ENCODE assay signal across 8 mouse cellular contexts in the genomic region with DNA sequence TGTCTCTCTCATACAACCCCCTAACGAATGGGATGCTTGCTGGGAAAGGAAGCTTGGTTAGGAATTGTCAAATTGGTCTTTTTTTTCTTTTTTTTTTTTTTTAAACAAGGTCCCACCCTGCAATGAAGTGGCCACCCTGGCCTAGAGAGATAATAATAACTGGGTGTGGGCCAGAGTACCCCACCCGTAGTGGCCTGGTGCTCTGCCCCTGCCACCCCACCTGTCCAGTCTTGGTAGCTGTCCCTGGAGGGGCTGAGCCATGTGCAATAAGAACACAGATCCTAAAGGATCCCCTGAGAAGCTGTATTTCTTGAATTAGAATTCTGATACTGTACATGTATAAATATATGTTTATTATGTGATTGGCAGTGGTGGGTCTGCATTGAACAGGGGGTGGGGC. TPM values are rescaled to one million over a fixed set of nuclear protein-coding genes. Genes with fewer than 3 reads are reported as not detected.
DNase-seq lines count a peak whose midpoint lies in the region; ATAC-seq lines count a peak whose summit lies in the region.

No protein-coding gene starts in this region.

- H3K4me2 ChIP-seq in lung, embryonic 15.5 days = peak overlapping the region; percentile 46
- H3K4me2 ChIP-seq in limb, embryonic 12.5 days = peak overlapping the region; percentile 46
- no peak overlapping the region; the same call in 1 of the 2 replicates for H3K4me2 ChIP-seq in neural tube, embryonic 14.5 days (ENCODE audit: low read depth, low read length)

- no peaks in the 10 kb centered on the region for H3K9me3 ChIP-seq in lung, embryonic 15.5 days
- H3K9me3 ChIP-seq in limb, embryonic 12.5 days = no peaks in the 10 kb centered on the region
- H3K9me3 ChIP-seq in neural tube, embryonic 14.5 days (ENCODE audit: control insufficient read depth, low read length) = no peaks in the 10 kb centered on the region

- no peak overlapping the region for H3K4me3 ChIP-seq in lung, embryonic 15.5 days
- no peak overlapping the region for H3K4me3 ChIP-seq in limb, embryonic 12.5 days (replicated peaks)
- H3K4me3 ChIP-seq in neural tube, embryonic 14.5 days (ENCODE audit: low read depth, low read length) = no peak overlapping the region

- peaks cover 58% of the 10 kb centered on the region for H3K4me1 ChIP-seq in lung, embryonic 15.5 days
- peaks cover 72% of the 10 kb centered on the region for H3K4me1 ChIP-seq in limb, embryonic 12.5 days (replicated peaks)
- H3K4me1 ChIP-seq in neural tube, embryonic 14.5 days (ENCODE audit: control insufficient read depth, insufficient read depth, low read length) = peaks cover 46% of the 10 kb centered on the region

- H3K9ac ChIP-seq in lung, embryonic 15.5 days = 0 out of 2 replicates have a peak overlapping the region, but pooled peaks have one; percentile 21
- H3K9ac ChIP-seq in limb, embryonic 12.5 days (replicated peaks) = peak overlapping the region; percentile 55; the same call in 1 of the 2 replicates
- H3K9ac ChIP-seq in neural tube, embryonic 14.5 days (replicated peaks; ENCODE audit: low read depth, low read length) = peak overlapping the region; percentile 49

- ATAC-seq in lung, embryonic 15.5 days (ENCODE audit: borderline replicate concordance, extremely low read depth, low FRiP score, low TSS enrichment) = peak; percentile 2; the same call in 1 of the 2 replicates
- ATAC-seq in erythroblast, adult 5-6 weeks (replicated peaks; ENCODE audit: low FRiP score, poor library complexity, severe bottlenecking) = peak; percentile 53
- no peak for ATAC-seq in limb, embryonic 12.5 days (ENCODE audit: insufficient number of reproducible peaks, insufficient read depth, low FRiP score, low TSS enrichment, low read depth)
- ATAC-seq in neural tube, embryonic 14.5 days (ENCODE audit: low read depth) = 0 out of 2 replicates have a peak, but pooled peaks have one; percentile 0

- WGBS in lung, embryonic 15.5 days = 34% methylated on average over 2 of the region's 2 CpGs
- 54% methylated on average over 2 of the region's 2 CpGs for WGBS in limb, embryonic 12.5 days
- WGBS in neural tube, embryonic 14.5 days = 27% methylated on average over 2 of the region's 2 CpGs

- peak overlapping the region; percentile 97 for H3K27ac ChIP-seq in lung, embryonic 15.5 days
- H3K27ac ChIP-seq in limb, embryonic 12.5 days = peak overlapping the region; percentile 96
- peak overlapping the region; percentile 94 for H3K27ac ChIP-seq in neural tube, embryonic 14.5 days (ENCODE audit: low read depth, low read length)

- peaks cover 40% of the 10 kb centered on the region for H3K36me3 ChIP-seq in lung, embryonic 15.5 days
- H3K36me3 ChIP-seq in limb, embryonic 12.5 days = peaks cover 42% of the 10 kb centered on the region
- H3K36me3 ChIP-seq in neural tube, embryonic 14.5 days (ENCODE audit: control insufficient read depth, insufficient read depth, low read length) = peaks cover 17% of the 10 kb centered on the region; the same call in 1 of the 2 replicates

- no peak for DNase-seq in lung, postnatal 14 days
- DNase-seq in Muller cell, postnatal 12 days (ENCODE audit: inconsistent ontology term) = no peak
- DNase-seq in natural killer cell, adult 2 months (ENCODE audit: low spot score in 2 of 2) = no peak
- no peak for DNase-seq in layer of hippocampus, postnatal 10 days (ENCODE audit: low spot score in 2 of 2)

- no peaks in the 10 kb centered on the region for H3K27me3 ChIP-seq in lung, embryonic 15.5 days
- H3K27me3 ChIP-seq in limb, embryonic 12.5 days = no peaks in the 10 kb centered on the region
- H3K27me3 ChIP-seq in neural tube, embryonic 14.5 days (ENCODE audit: control insufficient read depth, insufficient read depth, low read length) = no peaks in the 10 kb centered on the region

RNA-seq across cellular contexts. Expression of gene Dnajb12, which starts 19.6 kb away (rescaled TPM):
- 21.0 and 24.1 TPM in 2 replicates for polyA plus RNA-seq in lung, embryonic 15.5 days (2015; fragmentation: Nextera tagmentation; extraction: Ambion mirVana)
- 13.6 and 28.2 TPM in 2 replicates for total RNA-seq in erythroblast, adult 5-6 weeks (2015; ENCODE audit: low replicate concordance)
- 39.8 and 43.4 TPM in 2 replicates for total RNA-seq in erythroblast, adult 5-6 weeks (2017; ENCODE audit: low replicate concordance)
- polyA plus RNA-seq in limb, embryonic 12.5 days (2016; fragmentation: Nextera tagmentation; extraction: Ambion mirVana) = 17.6 and 20.7 TPM in 2 replicates
- polyA plus RNA-seq in neural tube, embryonic 14.5 days (2014; fragmentation: Nextera tagmentation; extraction: Ambion mirVana) = 22.5 and 23.0 TPM in 2 replicates
- 10 to 100 TPM; 43.9 to 44.2 TPM for total RNA-seq in layer of hippocampus, postnatal 10 days (2021)

RNA-seq across cellular contexts. Expression of gene Ddit4, which starts 52.7 kb away (rescaled TPM):
- polyA plus RNA-seq in lung, embryonic 15.5 days (2015; fragmentation: Nextera tagmentation; extraction: Ambion mirVana) = 43.2 and 49.6 TPM in 2 replicates
- total RNA-seq in erythroblast, adult 5-6 weeks (2015; ENCODE audit: low replicate concordance) = 1.7 TPM in 1 of 2 replicates, not detected in the other
- total RNA-seq in erythroblast, adult 5-6 weeks (2017; ENCODE audit: low replicate concordance) = 0.17 and 0.84 TPM in 2 replicates
- polyA plus RNA-seq in limb, embryonic 12.5 days (2016; fragmentation: Nextera tagmentation; extraction: Ambion mirVana) = 90.7 and 91.8 TPM in 2 replicates
- polyA plus RNA-seq in neural tube, embryonic 14.5 days (2014; fragmentation: Nextera tagmentation; extraction: Ambion mirVana) = 4.2 and 6.5 TPM in 2 replicates
- total RNA-seq in layer of hippocampus, postnatal 10 days (2021) = 10 to 100 TPM; 73.6 to 94.2 TPM
